Mouse (Mus musculus): ENCODE measurements around the gene Luzp2. TPM values are rescaled to one million over a fixed set of nuclear protein-coding genes. Genes with fewer than 3 reads are reported as not detected.

The Luzp2 gene
- polyA plus RNA-seq, 1 experiment from 2014 or later = 0.21 TPM

DNA sequence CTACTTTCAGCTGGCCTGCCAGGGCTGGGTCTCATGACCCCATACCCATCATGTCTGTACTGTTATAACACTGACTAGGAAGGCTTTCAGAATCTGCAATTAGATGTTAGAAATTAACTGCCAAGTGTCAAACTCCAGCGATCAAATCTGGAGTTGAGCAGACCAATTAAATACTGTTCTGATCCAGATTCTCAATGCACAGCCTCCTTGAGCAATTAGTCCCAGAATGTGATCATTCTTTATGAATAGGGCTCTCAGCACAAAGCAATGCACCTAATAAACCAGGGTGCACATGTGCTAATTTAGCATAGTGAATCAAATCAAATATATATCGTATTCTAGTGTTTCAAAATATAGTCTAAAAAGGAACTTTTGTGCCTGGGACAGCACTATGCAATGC, 387.7 kb downstream of the Luzp2 start:
- no peak for ATAC-seq (ENCODE audit: low read depth)
- no peak overlapping the region for H3K9ac ChIP-seq (ENCODE audit: low read length)

DNA sequence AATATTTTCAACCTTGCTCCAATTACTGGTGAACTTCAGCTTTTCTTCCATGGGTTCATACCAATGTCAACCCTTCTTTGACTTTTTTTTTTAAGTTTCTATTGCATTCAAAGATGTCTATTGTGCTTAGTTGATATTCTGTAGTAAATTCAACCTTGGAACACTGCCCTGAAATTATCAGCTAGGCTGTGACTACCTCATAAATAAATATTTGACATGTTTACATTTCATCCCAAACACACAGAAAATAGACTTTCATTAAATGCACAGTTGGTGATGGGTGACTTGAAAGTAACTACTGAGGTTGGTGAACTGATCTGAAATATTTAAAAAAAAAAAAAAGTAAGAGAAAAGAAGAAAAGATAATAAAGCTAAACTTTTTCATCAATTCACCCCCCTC, 394.1 kb downstream of the Luzp2 start:
- Histone ChIP-seq H3K9me3 (ENCODE audit: control insufficient read depth, low read length) (no peaks in the 10 kb centered on the region), H3K27ac (ENCODE audit: low read length) (no peak overlapping the region), H3K4me2 (ENCODE audit: low read depth, low read length) (no peak overlapping the region), H3K4me3 (ENCODE audit: low read length) (no peak overlapping the region), H3K36me3 (ENCODE audit: control insufficient read depth, insufficient read depth, low read length) (no peaks in the 10 kb centered on the region), H3K4me1 (replicated peaks; ENCODE audit: control insufficient read depth, insufficient read depth, low read length) (no peaks in the 10 kb centered on the region), H3K9ac (ENCODE audit: low read length) (no peak overlapping the region), H3K27me3 (ENCODE audit: control insufficient read depth, insufficient read depth, low read depth, low read length) (no peaks in the 10 kb centered on the region)
- no peak for ATAC-seq (ENCODE audit: low read depth)

More for the DNA sequence above, 387.7 kb downstream of the Luzp2 start:
- H3K4me1 ChIP-seq (replicated peaks; ENCODE audit: control insufficient read depth, insufficient read depth, low read length) = no peaks in the 10 kb centered on the region
- no peak overlapping the region for H3K4me3 ChIP-seq (ENCODE audit: low read length)
- no peaks in the 10 kb centered on the region for H3K27me3 ChIP-seq (ENCODE audit: control insufficient read depth, insufficient read depth, low read depth, low read length)
- H3K27ac ChIP-seq (ENCODE audit: low read length) = no peak overlapping the region
- no peak overlapping the region for H3K4me2 ChIP-seq (ENCODE audit: low read depth, low read length)
- no peaks in the 10 kb centered on the region for H3K9me3 ChIP-seq (ENCODE audit: control insufficient read depth, low read length)
- WGBS = 84% methylated on average over 2 of the region's 2 CpGs
- H3K36me3 ChIP-seq (ENCODE audit: control insufficient read depth, insufficient read depth, low read length) = no peaks in the 10 kb centered on the region
